ENCODE assay signal across 23 mouse cellular contexts in the genomic region with DNA sequence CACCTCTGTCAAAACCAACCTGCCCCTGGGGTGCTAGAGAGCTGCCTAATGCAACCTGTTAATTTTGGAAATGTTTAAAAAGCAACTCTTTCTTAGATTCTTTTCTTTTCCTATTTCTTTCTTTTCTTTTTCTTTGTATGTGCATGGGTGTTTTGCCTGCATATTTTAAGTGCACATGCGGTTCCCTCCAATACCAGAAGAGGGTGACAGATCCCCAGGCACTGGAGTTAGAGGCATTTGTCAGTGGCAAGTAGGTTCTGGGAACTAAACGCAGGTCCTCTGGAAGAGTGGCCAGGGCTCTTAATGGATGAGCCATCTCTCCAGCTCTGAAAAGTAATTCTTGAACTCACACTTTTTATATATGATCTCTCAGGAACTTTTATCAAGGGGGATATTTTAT.
A peak's percentile ranks its signal among the peaks of the same experiment; 100 is the strongest.
DNase-seq lines count a peak whose midpoint lies in the region; ATAC-seq and TF ChIP-seq lines count a peak whose summit lies in the region.
"Had no signal": no experiment of that assay in that cellular context is flagged by ENCODE, and none has a peak within 500 bp of the region (broad histone marks: within the 10 kb centered on the region; RNA-seq: fewer than 3 reads in every experiment).

No protein-coding gene starts in this region.

- H3K27me3 ChIP-seq in heart, postnatal 0 days (ENCODE audit: control insufficient read depth, insufficient read depth, low read length), result no peaks in the 10 kb centered on the region
- no peaks in the 10 kb centered on the region for H3K27me3 ChIP-seq in liver, postnatal 0 days (ENCODE audit: insufficient read depth, low read length)
- H3K27me3 ChIP-seq in liver, embryonic 11.5 days (replicated peaks; ENCODE audit: control insufficient read depth, insufficient read depth, low read length), result no peaks in the 10 kb centered on the region
- H3K27me3 ChIP-seq in ES-Bruce4 (ENCODE audit: control insufficient read depth, insufficient read depth, low read length, poor library complexity, severe bottlenecking), result no peaks in the 10 kb centered on the region; the same call in 1 of the 2 replicates
- H3K27me3 ChIP-seq: embryonic facial prominence, embryonic 12.5 days; hindbrain, embryonic 13.5 days; limb, embryonic 15.5 days; liver, embryonic 15.5 days; midbrain, embryonic 13.5 days had no signal

- ATAC-seq in heart, postnatal 0 days (ENCODE audit: insufficient read depth, low read depth), result no peak
- no peak for ATAC-seq in liver, postnatal 0 days
- no peak for ATAC-seq in liver, embryonic 11.5 days (replicated peaks; ENCODE audit: low FRiP score)
- ATAC-seq: forebrain, postnatal 0 days; midbrain, embryonic 13.5 days had no signal

- H3K27ac ChIP-seq in heart, postnatal 0 days (ENCODE audit: low read depth), result no peak overlapping the region
- no peak overlapping the region for H3K27ac ChIP-seq in liver, postnatal 0 days (ENCODE audit: low read depth)
- H3K27ac ChIP-seq in liver, embryonic 11.5 days (ENCODE audit: low read depth, low read length), result no peak overlapping the region
- no peak overlapping the region for H3K27ac ChIP-seq in ES-Bruce4 (ENCODE audit: insufficient read depth, low read length)
- H3K27ac ChIP-seq: embryonic facial prominence, embryonic 12.5 days; hindbrain, embryonic 13.5 days; limb, embryonic 15.5 days; liver, embryonic 15.5 days; midbrain, embryonic 13.5 days had no signal

- H3K4me2 ChIP-seq in heart, postnatal 0 days (ENCODE audit: low read depth, low read length), result no peak overlapping the region
- H3K4me2 ChIP-seq in liver, postnatal 0 days (ENCODE audit: low read depth, low read length), result no peak overlapping the region
- no peak overlapping the region for H3K4me2 ChIP-seq in liver, embryonic 11.5 days
- H3K4me2 ChIP-seq: embryonic facial prominence, embryonic 12.5 days; heart, embryonic 11.5 days; hindbrain, embryonic 13.5 days; limb, embryonic 15.5 days; liver, embryonic 15.5 days; midbrain, embryonic 13.5 days had no signal

- intact Hi-C loops in heart, postnatal 10 days (cut with DNase I), result no loop called here

- H3K36me3 ChIP-seq in heart, postnatal 0 days (replicated peaks; ENCODE audit: control insufficient read depth, insufficient read depth, low read length), result no peaks in the 10 kb centered on the region
- no peaks in the 10 kb centered on the region for H3K36me3 ChIP-seq in liver, postnatal 0 days (replicated peaks; ENCODE audit: insufficient read depth, low read length)
- no peaks in the 10 kb centered on the region for H3K36me3 ChIP-seq in liver, embryonic 11.5 days (ENCODE audit: control insufficient read depth, insufficient read depth, low read length)
- H3K36me3 ChIP-seq in ES-Bruce4 (ENCODE audit: control insufficient read depth, insufficient read depth, low read length, poor library complexity, severe bottlenecking), result no peaks in the 10 kb centered on the region
- H3K36me3 ChIP-seq: embryonic facial prominence, embryonic 12.5 days; hindbrain, embryonic 13.5 days; limb, embryonic 15.5 days; liver, embryonic 15.5 days; midbrain, embryonic 13.5 days had no signal

- TF ChIP-seq EP300 in heart, postnatal 0 days (IDR thresholded peaks at IDR 0.05; ENCODE audit: low read depth), result no peak
- no peak for TF ChIP-seq EP300 in liver, postnatal 0 days (IDR thresholded peaks at IDR 0.05; ENCODE audit: low read depth)
- no peak for TF ChIP-seq EP300 in ES-Bruce4 (IDR thresholded peaks at IDR 0.05; ENCODE audit: insufficient read depth, low read depth, low read length)

- TF ChIP-seq POLR2A in ES-Bruce4 (IDR thresholded peaks at IDR 0.05; ENCODE audit: insufficient read depth, low read length), result no peak

- no peak for DNase-seq in heart, postnatal 0 days (ENCODE audit: low spot score)
- no peak for DNase-seq in heart, postnatal 10 days
- no peak for DNase-seq in liver, postnatal 0 days
- DNase-seq in liver, embryonic 11.5 days (ENCODE audit: low spot score), result no peak
- peak; percentile 20 for DNase-seq in ZHBTc4 (ENCODE audit: low read depth, low spot score)
- no peak for DNase-seq in adrenal gland, adult 2 months
- DNase-seq: adrenal gland, postnatal 10 days; cerebellum, adult 2 months; cerebellum, postnatal 25 days; forebrain, postnatal 0 days; heart, postnatal 14 days; kidney, adult 9 months; kidney, postnatal 25 days; left cerebral cortex, postnatal 4 days; right cerebral cortex, postnatal 14 days; thymus, postnatal 25 days had no signal

- WGBS in heart, postnatal 0 days, result 90% methylated on average over 2 of the region's 2 CpGs
- WGBS in liver, postnatal 0 days (ENCODE audit: insufficient replicate concordance), result 81% methylated on average over 2 of the region's 2 CpGs
- WGBS in liver, embryonic 11.5 days, result 77% methylated on average over 2 of the region's 2 CpGs

- H3K9me3 ChIP-seq in heart, postnatal 0 days (replicated peaks; ENCODE audit: control insufficient read depth, low read length), result 0 out of 2 replicates have a peak, but pooled peaks cover 3% of the 10 kb centered on the region
- no peaks in the 10 kb centered on the region for H3K9me3 ChIP-seq in liver, postnatal 0 days (ENCODE audit: low read length)
- H3K9me3 ChIP-seq in liver, embryonic 11.5 days (ENCODE audit: control insufficient read depth, low read length), result no peaks in the 10 kb centered on the region
- H3K9me3 ChIP-seq in ES-Bruce4 (replicated peaks; ENCODE audit: control insufficient read depth, insufficient read depth, low read length, poor library complexity, severe bottlenecking), result no peaks in the 10 kb centered on the region
- H3K9me3 ChIP-seq: embryonic facial prominence, embryonic 12.5 days; hindbrain, embryonic 13.5 days; limb, embryonic 15.5 days; liver, embryonic 15.5 days; midbrain, embryonic 13.5 days had no signal

- no peak overlapping the region for H3K9ac ChIP-seq in heart, postnatal 0 days (replicated peaks; ENCODE audit: low read depth, low read length)
- H3K9ac ChIP-seq in liver, postnatal 0 days (replicated peaks), result no peak overlapping the region
- H3K9ac ChIP-seq in liver, embryonic 11.5 days (ENCODE audit: low read depth, low read length), result no peak overlapping the region
- no peak overlapping the region for H3K9ac ChIP-seq in ES-Bruce4 (ENCODE audit: low read depth, poor library complexity, severe bottlenecking)
- H3K9ac ChIP-seq: embryonic facial prominence, embryonic 12.5 days; forebrain, postnatal 0 days; hindbrain, embryonic 13.5 days; limb, embryonic 15.5 days; liver, embryonic 15.5 days; midbrain, embryonic 13.5 days had no signal

- H3K4me1 ChIP-seq in heart, postnatal 0 days (ENCODE audit: control insufficient read depth, insufficient read depth), result no peaks in the 10 kb centered on the region
- no peaks in the 10 kb centered on the region for H3K4me1 ChIP-seq in liver, postnatal 0 days (ENCODE audit: insufficient read depth)
- no peaks in the 10 kb centered on the region for H3K4me1 ChIP-seq in liver, embryonic 11.5 days (replicated peaks; ENCODE audit: control insufficient read depth, insufficient read depth, low read length)
- H3K4me1 ChIP-seq in ES-Bruce4 (ENCODE audit: control insufficient read depth, insufficient read depth, low read length), result no peaks in the 10 kb centered on the region
- H3K4me1 ChIP-seq: hindbrain, embryonic 13.5 days; liver, embryonic 15.5 days; midbrain, embryonic 13.5 days had no signal

- H3K4me3 ChIP-seq in heart, postnatal 0 days (ENCODE audit: low read depth, low read length), result no peak overlapping the region
- H3K4me3 ChIP-seq in liver, postnatal 0 days (ENCODE audit: low read depth, low read length), result no peak overlapping the region
- H3K4me3 ChIP-seq in liver, embryonic 11.5 days (ENCODE audit: low read depth, low read length), result no peak overlapping the region
- no peak overlapping the region for H3K4me3 ChIP-seq in ES-Bruce4 (ENCODE audit: low read depth, low read length)
- H3K4me3 ChIP-seq: embryonic facial prominence, embryonic 12.5 days; hindbrain, embryonic 13.5 days; limb, embryonic 15.5 days; liver, embryonic 15.5 days; midbrain, embryonic 13.5 days had no signal

- TF ChIP-seq CTCF in heart, postnatal 0 days (IDR thresholded peaks at IDR 0.05; ENCODE audit: low read depth), result 0 out of 2 replicates have a peak, but pooled peaks have one; percentile 8
- TF ChIP-seq CTCF in liver, postnatal 0 days (IDR thresholded peaks at IDR 0.05; ENCODE audit: low read depth), result 0 out of 2 replicates have a peak, but pooled peaks have one; percentile 9
- TF ChIP-seq CTCF in ES-Bruce4 (IDR thresholded peaks at IDR 0.05; ENCODE audit: low read depth, low read length), result peak; percentile 15
